Mouse (Mus musculus): ENCODE data around the gene Ccser1. TPM values are rescaled to one million over a fixed set of nuclear protein-coding genes. Genes with fewer than 3 reads are reported as not detected.

Gene Ccser1
- polyA plus RNA-seq, 1 experiment from 2014 or later: 3.8 TPM

DNA sequence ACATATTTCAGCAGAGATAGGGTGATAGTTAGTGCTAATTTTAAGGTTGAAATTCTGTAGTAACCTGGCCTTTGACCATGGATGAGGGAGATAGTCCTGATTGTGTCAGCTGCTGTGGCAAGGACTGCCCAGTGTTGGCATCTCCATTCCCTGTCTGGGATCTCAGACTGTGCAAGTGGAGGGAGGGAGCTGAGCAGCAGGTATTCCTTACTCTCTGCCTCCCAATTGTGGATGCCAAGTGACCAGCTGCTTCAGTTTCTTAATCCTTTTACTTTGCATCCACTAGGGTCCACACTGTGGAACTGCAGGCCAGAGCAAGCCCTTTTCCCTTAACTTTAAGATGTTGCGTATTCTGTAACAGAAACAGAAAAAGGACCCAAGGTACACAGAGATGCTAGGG is 154.3 kb downstream of the Ccser1 start:
- 86% methylated on average over 1 of the region's 1 CpGs for WGBS
- H3K4me3 ChIP-seq (ENCODE audit: low read length): no peak overlapping the region
- H3K9me3 ChIP-seq (ENCODE audit: control insufficient read depth, low read length): no peaks in the 10 kb centered on the region
- no peak overlapping the region for H3K27ac ChIP-seq (ENCODE audit: low read length)
- ATAC-seq: no peak
- no peak overlapping the region for H3K4me2 ChIP-seq (ENCODE audit: low read depth, low read length)
- no peak overlapping the region for H3K9ac ChIP-seq (ENCODE audit: low read depth, low read length)
- H3K36me3 ChIP-seq (ENCODE audit: control insufficient read depth, insufficient read depth, low read length): no peaks in the 10 kb centered on the region
- H3K27me3 ChIP-seq (replicated peaks; ENCODE audit: control insufficient read depth, insufficient read depth, low read length): no peaks in the 10 kb centered on the region
- no peaks in the 10 kb centered on the region for H3K4me1 ChIP-seq (ENCODE audit: control insufficient read depth, insufficient read depth, low read length)

DNA sequence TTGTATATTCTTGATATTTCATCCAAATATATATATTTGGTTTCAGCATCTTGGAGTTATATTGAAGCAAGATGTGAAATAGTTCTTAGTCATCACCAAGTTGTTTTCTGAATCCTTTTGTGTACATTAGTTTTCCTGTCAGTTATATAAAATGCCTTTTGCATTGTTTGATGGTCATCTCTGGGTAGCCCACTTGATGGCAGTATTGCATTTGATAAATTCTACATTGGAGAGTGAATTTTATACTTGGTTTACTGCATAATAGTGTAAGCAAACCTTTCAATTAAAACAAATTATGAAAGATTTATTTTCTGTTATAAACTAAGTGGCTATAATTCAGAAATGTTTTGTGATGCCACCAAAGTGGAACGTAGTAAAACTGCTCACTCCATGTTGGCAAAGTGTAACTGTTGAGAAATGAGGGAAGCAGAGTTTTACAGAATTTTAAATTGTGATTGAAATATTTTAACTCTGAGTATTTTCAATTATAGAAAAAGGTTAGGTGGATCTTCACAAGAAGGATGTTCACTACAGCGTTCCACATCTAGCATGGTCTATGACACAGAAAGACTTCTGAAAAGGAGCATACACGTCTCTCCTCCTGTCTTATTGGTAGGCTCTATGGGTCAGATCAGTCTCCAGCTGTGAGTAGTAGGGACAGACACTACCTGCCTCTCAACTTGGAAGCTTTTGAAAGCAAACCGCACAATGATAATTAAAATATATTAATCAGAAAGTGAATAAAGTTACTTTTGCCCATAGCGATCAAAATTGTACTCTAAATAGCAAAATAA is 167.1 kb downstream of the Ccser1 start:
- no peak overlapping the region for H3K9ac ChIP-seq (ENCODE audit: low read depth, low read length)
- no peaks in the 10 kb centered on the region for H3K36me3 ChIP-seq (ENCODE audit: control insufficient read depth, insufficient read depth, low read length)
- H3K4me1 ChIP-seq (ENCODE audit: control insufficient read depth, insufficient read depth, low read length): no peaks in the 10 kb centered on the region
- 71% methylated on average over 5 of the region's 5 CpGs for WGBS
- H3K27me3 ChIP-seq (replicated peaks; ENCODE audit: control insufficient read depth, insufficient read depth, low read length): no peaks in the 10 kb centered on the region
- no peaks in the 10 kb centered on the region for H3K9me3 ChIP-seq (ENCODE audit: control insufficient read depth, low read length)
- H3K4me3 ChIP-seq (ENCODE audit: low read length): no peak overlapping the region
- no peak overlapping the region for H3K27ac ChIP-seq (ENCODE audit: low read length)
- ATAC-seq: no peak
- H3K4me2 ChIP-seq (ENCODE audit: low read depth, low read length): no peak overlapping the region

DNA sequence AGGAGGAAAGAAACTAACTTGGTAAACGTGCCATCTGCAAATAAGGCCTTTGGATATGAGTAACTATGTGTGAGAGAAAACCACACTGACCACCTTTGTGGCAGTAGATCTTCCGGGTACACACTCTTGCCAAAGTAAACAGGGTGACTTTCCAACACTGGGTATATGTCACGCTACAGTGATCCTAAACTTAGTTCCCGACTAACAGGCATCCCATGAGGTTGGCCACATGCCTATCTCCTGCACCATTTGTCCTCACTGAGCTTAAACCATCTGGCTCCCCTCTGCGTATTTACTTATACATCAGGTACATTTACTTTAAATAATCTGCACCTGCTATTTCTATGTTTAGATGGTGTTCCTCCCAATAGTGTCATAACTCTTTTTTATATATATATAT is 183.6 kb downstream of the Ccser1 start:
- Histone ChIP-seq H3K4me2 (ENCODE audit: low read depth, low read length) (no peak overlapping the region), H3K36me3 (ENCODE audit: control insufficient read depth, insufficient read depth, low read length) (no peaks in the 10 kb centered on the region), H3K4me3 (ENCODE audit: low read length) (no peak overlapping the region), H3K4me1 (ENCODE audit: control insufficient read depth, insufficient read depth, low read length) (no peaks in the 10 kb centered on the region), H3K27ac (ENCODE audit: low read length) (no peak overlapping the region), H3K9ac (ENCODE audit: low read depth, low read length) (no peak overlapping the region), H3K9me3 (ENCODE audit: control insufficient read depth, low read length) (no peaks in the 10 kb centered on the region), H3K27me3 (replicated peaks; ENCODE audit: control insufficient read depth, insufficient read depth, low read length) (no peaks in the 10 kb centered on the region)
- ATAC-seq: no peak
- WGBS: 79% methylated on average over 5 of the region's 5 CpGs

DNA sequence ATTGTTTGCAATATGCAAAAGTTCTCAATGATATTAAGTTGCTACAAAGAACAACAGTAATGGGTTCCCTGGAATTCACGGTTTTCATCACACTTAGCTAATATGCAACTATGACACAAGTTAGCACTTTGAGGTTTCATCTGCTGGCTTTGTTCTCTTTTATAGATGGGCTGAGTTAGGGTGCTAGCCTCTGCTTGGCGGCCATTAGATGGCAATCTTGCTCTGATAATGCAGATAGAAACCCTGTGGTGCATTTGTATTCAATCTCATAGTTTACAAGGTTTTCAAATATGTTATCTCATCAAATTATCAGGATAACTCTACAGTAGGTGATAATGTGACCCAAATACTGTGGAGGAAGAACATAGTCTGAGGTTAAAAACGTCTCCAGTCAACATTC is 202.4 kb downstream of the Ccser1 start:
- WGBS: 30% methylated on average over 3 of the region's 3 CpGs
- H3K27me3 ChIP-seq (replicated peaks; ENCODE audit: control insufficient read depth, insufficient read depth, low read length): no peaks in the 10 kb centered on the region
- H3K36me3 ChIP-seq (ENCODE audit: control insufficient read depth, insufficient read depth, low read length): no peaks in the 10 kb centered on the region
- ATAC-seq: no peak
- H3K4me3 ChIP-seq (ENCODE audit: low read length): no peak overlapping the region
- no peak overlapping the region for H3K4me2 ChIP-seq (ENCODE audit: low read depth, low read length)
- H3K4me1 ChIP-seq (ENCODE audit: control insufficient read depth, insufficient read depth, low read length): no peaks in the 10 kb centered on the region
- no peak overlapping the region for H3K27ac ChIP-seq (ENCODE audit: low read length)
- H3K9me3 ChIP-seq (ENCODE audit: control insufficient read depth, low read length): no peaks in the 10 kb centered on the region
- H3K9ac ChIP-seq (ENCODE audit: low read depth, low read length): no peak overlapping the region

DNA sequence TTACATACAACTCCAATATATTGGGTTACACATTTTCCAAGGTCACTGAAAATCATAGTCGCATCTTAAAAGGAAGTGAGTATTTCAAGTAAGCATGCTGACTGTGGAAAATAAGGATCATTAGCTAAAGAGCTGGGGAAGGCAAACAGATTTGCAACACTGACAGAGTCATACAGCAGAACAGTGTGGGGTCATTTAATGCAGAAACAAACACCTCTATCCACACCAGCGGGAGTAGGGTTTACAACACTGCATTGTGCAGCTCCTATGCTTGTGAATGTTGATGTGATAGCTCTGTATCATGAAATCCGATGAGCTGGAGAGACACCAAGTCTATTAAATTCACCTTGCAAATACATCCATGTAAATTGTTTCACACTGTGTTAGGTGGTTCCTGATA is 202.9 kb downstream of the Ccser1 start:
- no peak overlapping the region for H3K9ac ChIP-seq (ENCODE audit: low read depth, low read length)
- no peak overlapping the region for H3K27ac ChIP-seq (ENCODE audit: low read length)
- no peaks in the 10 kb centered on the region for H3K36me3 ChIP-seq (ENCODE audit: control insufficient read depth, insufficient read depth, low read length)
- no peak overlapping the region for H3K4me3 ChIP-seq (ENCODE audit: low read length)
- H3K4me1 ChIP-seq (ENCODE audit: control insufficient read depth, insufficient read depth, low read length): no peaks in the 10 kb centered on the region
- no peaks in the 10 kb centered on the region for H3K9me3 ChIP-seq (ENCODE audit: control insufficient read depth, low read length)
- no peaks in the 10 kb centered on the region for H3K27me3 ChIP-seq (replicated peaks; ENCODE audit: control insufficient read depth, insufficient read depth, low read length)
- ATAC-seq: no peak
- no peak overlapping the region for H3K4me2 ChIP-seq (ENCODE audit: low read depth, low read length)
- 57% methylated on average over 3 of the region's 3 CpGs for WGBS

DNA sequence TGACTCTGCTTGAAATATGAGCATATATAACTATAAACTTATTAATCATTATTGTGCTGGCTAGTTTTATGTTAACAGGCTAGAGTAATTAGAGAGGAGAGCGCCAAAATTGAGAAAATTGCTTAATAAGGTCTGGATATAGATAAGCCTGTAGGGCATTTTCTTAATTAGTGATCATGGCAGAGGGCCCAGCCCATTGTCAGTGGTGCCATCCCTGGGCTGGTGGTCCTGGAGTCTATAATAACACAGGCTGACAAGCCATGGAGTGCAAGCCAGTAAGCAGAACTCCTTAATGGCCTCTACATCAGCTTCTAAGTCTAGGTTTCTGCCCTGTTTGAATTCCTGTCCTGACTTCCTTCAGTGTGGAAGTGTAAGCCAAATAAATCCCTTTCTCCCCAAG is 206.9 kb downstream of the Ccser1 start:
- WGBS: 79% methylated on average over 1 of the region's 1 CpGs
- no peak overlapping the region for H3K4me2 ChIP-seq (ENCODE audit: low read depth, low read length)
- H3K9ac ChIP-seq (ENCODE audit: low read depth, low read length): no peak overlapping the region
- H3K4me1 ChIP-seq (ENCODE audit: control insufficient read depth, insufficient read depth, low read length): no peaks in the 10 kb centered on the region
- no peak overlapping the region for H3K4me3 ChIP-seq (ENCODE audit: low read length)
- no peaks in the 10 kb centered on the region for H3K9me3 ChIP-seq (ENCODE audit: control insufficient read depth, low read length)
- no peak overlapping the region for H3K27ac ChIP-seq (ENCODE audit: low read length)
- no peaks in the 10 kb centered on the region for H3K36me3 ChIP-seq (ENCODE audit: control insufficient read depth, insufficient read depth, low read length)
- H3K27me3 ChIP-seq (replicated peaks; ENCODE audit: control insufficient read depth, insufficient read depth, low read length): no peaks in the 10 kb centered on the region
- no peak for ATAC-seq

DNA sequence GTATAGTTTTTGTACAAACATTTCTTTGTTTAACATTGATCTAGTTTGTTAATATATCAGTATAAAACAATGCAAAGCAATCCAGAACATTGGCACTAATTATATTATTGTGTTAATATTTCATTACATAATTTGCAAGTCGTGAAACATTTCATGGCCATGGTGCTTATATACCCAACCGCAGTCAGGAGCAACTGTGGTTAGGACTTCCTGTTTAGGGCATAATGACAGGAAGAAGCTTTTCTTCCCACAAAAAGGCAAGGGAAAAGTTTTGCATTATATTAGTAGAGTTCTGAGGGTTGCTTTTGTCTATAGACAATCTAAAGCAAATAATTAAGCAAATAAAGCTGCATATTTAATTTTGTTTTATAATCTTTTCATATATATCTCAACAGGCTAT is 247.4 kb downstream of the Ccser1 start:
- H3K4me3 ChIP-seq (ENCODE audit: low read length): no peak overlapping the region
- no peak overlapping the region for H3K4me2 ChIP-seq (ENCODE audit: low read depth, low read length)
- H3K27me3 ChIP-seq (replicated peaks; ENCODE audit: control insufficient read depth, insufficient read depth, low read length): no peaks in the 10 kb centered on the region
- H3K9me3 ChIP-seq (ENCODE audit: control insufficient read depth, low read length): no peaks in the 10 kb centered on the region
- H3K36me3 ChIP-seq (ENCODE audit: control insufficient read depth, insufficient read depth, low read length): no peaks in the 10 kb centered on the region
- no peak for ATAC-seq
- no peaks in the 10 kb centered on the region for H3K4me1 ChIP-seq (ENCODE audit: control insufficient read depth, insufficient read depth, low read length)
- 68% methylated on average over 2 of the region's 2 CpGs for WGBS
- no peak overlapping the region for H3K9ac ChIP-seq (ENCODE audit: low read depth, low read length)
- no peak overlapping the region for H3K27ac ChIP-seq (ENCODE audit: low read length)

DNA sequence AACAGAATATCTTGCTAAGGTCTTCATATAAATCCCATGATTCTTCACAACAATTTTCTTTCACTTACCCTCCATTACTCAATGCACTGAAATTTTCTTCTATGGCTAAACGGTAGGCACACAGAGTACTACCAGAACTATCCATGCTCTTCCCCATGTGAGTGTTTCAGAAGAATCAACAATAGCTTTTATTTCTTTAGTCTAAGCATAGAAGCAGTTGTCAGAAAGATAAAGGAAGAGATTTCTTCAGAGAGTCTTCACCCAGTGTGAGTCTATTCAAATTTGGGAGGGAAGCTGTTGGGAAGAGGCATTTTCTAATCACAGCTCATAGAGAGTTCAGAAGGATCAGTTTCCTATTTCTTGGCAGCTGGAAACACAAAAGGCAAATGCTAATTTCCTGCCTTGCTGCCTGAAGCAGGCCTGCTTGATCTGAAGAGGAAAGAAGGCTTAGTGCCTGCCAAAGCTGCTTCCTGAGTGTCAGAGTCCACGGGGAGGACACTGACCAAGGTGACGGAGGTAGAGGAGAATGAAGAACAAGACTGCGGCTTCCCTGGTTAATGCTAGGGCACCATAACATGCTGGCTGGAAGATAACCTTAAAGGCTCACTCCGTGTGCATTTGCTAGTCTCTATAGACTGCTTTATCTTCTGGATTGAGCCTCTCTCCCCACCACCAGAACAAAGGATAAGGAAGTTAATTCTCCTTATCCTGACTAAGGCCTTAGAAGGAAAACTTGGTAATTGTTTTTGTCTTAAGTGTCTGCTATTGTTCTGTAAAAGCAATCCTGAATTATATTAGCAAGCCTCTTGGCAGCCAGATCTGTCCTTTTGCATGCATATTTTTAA is 251.0 kb downstream of the Ccser1 start:
- no peaks in the 10 kb centered on the region for H3K9me3 ChIP-seq (ENCODE audit: control insufficient read depth, low read length)
- no peaks in the 10 kb centered on the region for H3K36me3 ChIP-seq (ENCODE audit: control insufficient read depth, insufficient read depth, low read length)
- no peak overlapping the region for H3K9ac ChIP-seq (ENCODE audit: low read depth, low read length)
- H3K4me1 ChIP-seq (ENCODE audit: control insufficient read depth, insufficient read depth, low read length): no peaks in the 10 kb centered on the region
- H3K27me3 ChIP-seq (replicated peaks; ENCODE audit: control insufficient read depth, insufficient read depth, low read length): no peaks in the 10 kb centered on the region
- no peak overlapping the region for H3K4me3 ChIP-seq (ENCODE audit: low read length)
- 0 out of 2 replicates have a peak, but pooled peaks have one; percentile 33 for ATAC-seq
- H3K27ac ChIP-seq (ENCODE audit: low read length): no peak overlapping the region
- 42% methylated on average over 5 of the region's 5 CpGs for WGBS
- no peak overlapping the region for H3K4me2 ChIP-seq (ENCODE audit: low read depth, low read length)

DNA sequence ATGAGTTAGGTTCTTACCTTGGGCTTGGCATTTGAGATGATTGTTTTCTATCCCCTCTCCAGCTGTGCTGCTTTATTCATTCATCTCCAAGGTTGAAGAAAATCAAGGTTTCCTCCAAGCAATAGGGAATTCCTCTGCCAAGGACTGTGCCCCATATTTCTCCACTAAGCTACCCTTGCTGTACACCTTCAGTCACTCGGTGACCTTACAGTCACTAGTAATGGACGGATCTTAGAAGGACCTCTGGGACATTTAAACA is 251.5 kb downstream of the Ccser1 start:
- ATAC-seq: no peak
- WGBS: 80% methylated on average over 2 of the region's 2 CpGs
- Histone ChIP-seq H3K36me3 (ENCODE audit: control insufficient read depth, insufficient read depth, low read length) (no peaks in the 10 kb centered on the region), H3K9ac (ENCODE audit: low read depth, low read length) (no peak overlapping the region), H3K4me1 (ENCODE audit: control insufficient read depth, insufficient read depth, low read length) (no peaks in the 10 kb centered on the region), H3K4me2 (ENCODE audit: low read depth, low read length) (no peak overlapping the region), H3K9me3 (ENCODE audit: control insufficient read depth, low read length) (no peaks in the 10 kb centered on the region), H3K27ac (ENCODE audit: low read length) (no peak overlapping the region), H3K27me3 (replicated peaks; ENCODE audit: control insufficient read depth, insufficient read depth, low read length) (no peaks in the 10 kb centered on the region), H3K4me3 (ENCODE audit: low read length) (no peak overlapping the region)
